Mouse (Mus musculus): ENCODE data around the gene Mllt3. TPM values are rescaled to one million over a fixed set of nuclear protein-coding genes. Genes with fewer than 3 reads are reported as not detected.

Mllt3 gene
- polyA plus RNA-seq, 2 experiments = 23.4 to 41.3 TPM

DNA sequence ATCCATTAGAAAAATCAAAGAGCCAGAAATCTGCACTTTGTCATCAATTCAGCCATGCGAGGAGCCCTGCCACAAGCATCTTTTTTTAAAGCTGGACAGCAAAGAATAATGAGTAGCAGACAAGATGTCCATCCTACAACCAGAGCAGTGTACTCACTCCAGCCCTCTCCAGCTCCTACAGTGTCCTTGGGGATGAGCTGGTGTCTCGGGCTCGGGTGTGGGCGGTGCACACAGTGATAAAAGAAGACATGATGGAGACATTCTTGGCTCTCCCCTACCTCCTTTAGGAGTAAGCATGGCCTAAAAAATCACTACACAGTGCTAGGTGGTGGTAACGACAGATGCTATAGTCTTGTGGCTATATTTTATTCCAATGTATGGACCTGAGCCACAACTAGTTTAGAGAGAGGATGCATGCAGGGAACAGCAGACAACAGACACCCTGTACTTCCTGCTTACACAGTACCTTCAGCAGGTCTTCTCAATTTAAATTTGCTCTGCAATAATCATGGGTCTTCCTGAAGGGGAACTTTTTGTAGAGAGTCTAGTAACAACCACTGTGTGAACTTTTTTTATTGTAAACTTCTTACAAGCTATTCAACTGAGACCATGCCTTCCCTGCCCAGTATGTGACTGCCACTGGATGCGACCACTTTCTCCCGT is 78.6 kb downstream of the Mllt3 start:
- Histone ChIP-seq H3K27ac (replicated peaks; ENCODE audit: low read depth, low read length) (no peak overlapping the region), H3K9me3 (ENCODE audit: control insufficient read depth, low read length) (no peaks in the 10 kb centered on the region), H3K4me2 (replicated peaks; ENCODE audit: low read depth, low read length, severe bottlenecking) (no peak overlapping the region), H3K27me3 (ENCODE audit: control insufficient read depth, insufficient read depth, low read length) (no peaks in the 10 kb centered on the region), H3K9ac (ENCODE audit: low read depth, low read length, severe bottlenecking) (no peak overlapping the region), H3K36me3 (ENCODE audit: control insufficient read depth, insufficient read depth, low read length) (no peaks in the 10 kb centered on the region), H3K4me3 (replicated peaks; ENCODE audit: low read length) (no peak overlapping the region), H3K4me1 (ENCODE audit: control insufficient read depth, insufficient read depth, low read length) (0 out of 2 replicates have a peak, but pooled peaks cover 8% of the 10 kb centered on the region)
- ATAC-seq (ENCODE audit: low FRiP score, low read depth) = no peak
- WGBS = 70% methylated on average over 7 of the region's 7 CpGs
- TF ChIP-seq POLR2A (IDR thresholded peaks at IDR 0.05; ENCODE audit: borderline replicate concordance, extremely low read depth, insufficient read depth, insufficient read length) = no peak
- DNase-seq (ENCODE audit: low spot score) = no peak

DNA sequence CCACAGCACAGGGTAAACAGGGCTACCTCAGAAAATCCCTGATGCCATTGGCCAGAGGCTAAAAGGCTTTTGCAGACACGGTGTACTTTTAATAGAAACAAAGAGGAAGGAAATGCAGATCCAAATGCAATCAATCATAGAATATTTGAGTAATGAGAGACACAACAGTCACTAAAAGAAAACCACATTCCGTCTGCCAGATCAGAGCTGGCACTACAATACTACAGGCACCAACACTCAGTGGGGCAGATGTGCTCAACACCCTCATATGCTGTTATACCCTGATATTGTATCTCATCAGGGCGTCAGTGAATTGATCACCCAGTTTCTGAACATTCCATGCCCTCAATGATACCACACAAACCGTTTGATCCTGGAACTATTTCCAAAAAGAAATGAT is 79.4 kb downstream of the Mllt3 start:
- H3K9me3 ChIP-seq (ENCODE audit: control insufficient read depth, low read length) = no peaks in the 10 kb centered on the region
- no peak overlapping the region for H3K27ac ChIP-seq (replicated peaks; ENCODE audit: low read depth, low read length)
- no peak overlapping the region for H3K9ac ChIP-seq (ENCODE audit: low read depth, low read length, severe bottlenecking)
- 67% methylated on average over 4 of the region's 4 CpGs for WGBS
- ATAC-seq (ENCODE audit: low FRiP score, low read depth) = no peak
- no peak for DNase-seq (ENCODE audit: low spot score)
- H3K4me1 ChIP-seq (ENCODE audit: control insufficient read depth, insufficient read depth, low read length) = 0 out of 2 replicates have a peak, but pooled peaks cover 8% of the 10 kb centered on the region
- TF ChIP-seq POLR2A (IDR thresholded peaks at IDR 0.05; ENCODE audit: borderline replicate concordance, extremely low read depth, insufficient read depth, insufficient read length) = no peak
- H3K4me2 ChIP-seq (replicated peaks; ENCODE audit: low read depth, low read length, severe bottlenecking) = no peak overlapping the region
- no peaks in the 10 kb centered on the region for H3K27me3 ChIP-seq (ENCODE audit: control insufficient read depth, insufficient read depth, low read length)
- H3K36me3 ChIP-seq (ENCODE audit: control insufficient read depth, insufficient read depth, low read length) = no peaks in the 10 kb centered on the region
- no peak overlapping the region for H3K4me3 ChIP-seq (replicated peaks; ENCODE audit: low read length)

DNA sequence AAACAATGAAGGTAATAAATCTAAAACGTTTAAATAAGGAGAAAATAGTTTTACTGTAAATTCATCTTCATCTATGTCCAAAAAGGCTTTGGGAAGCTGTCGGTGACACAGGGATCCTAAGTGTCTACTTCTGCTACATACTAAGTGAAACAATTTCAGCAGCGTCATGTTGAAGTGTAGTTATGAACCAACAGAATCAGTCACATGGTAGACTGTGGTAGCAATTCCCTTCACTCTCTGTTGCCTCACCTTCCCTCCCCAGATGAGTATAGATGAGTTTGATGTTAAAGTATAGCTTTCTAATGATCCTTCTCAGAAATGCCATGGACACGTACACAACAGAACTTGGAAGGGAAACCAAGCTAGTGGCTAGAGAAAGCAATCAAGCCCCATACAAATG is 79.9 kb downstream of the Mllt3 start:
- Histone ChIP-seq H3K4me1 (ENCODE audit: control insufficient read depth, insufficient read depth, low read length) (0 out of 2 replicates have a peak, but pooled peaks cover 8% of the 10 kb centered on the region), H3K36me3 (ENCODE audit: control insufficient read depth, insufficient read depth, low read length) (no peaks in the 10 kb centered on the region), H3K4me2 (replicated peaks; ENCODE audit: low read depth, low read length, severe bottlenecking) (no peak overlapping the region), H3K4me3 (replicated peaks; ENCODE audit: low read length) (no peak overlapping the region), H3K9me3 (ENCODE audit: control insufficient read depth, low read length) (no peaks in the 10 kb centered on the region), H3K27ac (replicated peaks; ENCODE audit: low read depth, low read length) (no peak overlapping the region), H3K9ac (ENCODE audit: low read depth, low read length, severe bottlenecking) (no peak overlapping the region), H3K27me3 (ENCODE audit: control insufficient read depth, insufficient read depth, low read length) (no peaks in the 10 kb centered on the region)
- 85% methylated on average over 4 of the region's 4 CpGs for WGBS
- DNase-seq (ENCODE audit: low spot score) (no peak), ATAC-seq (ENCODE audit: low FRiP score, low read depth) (no peak)
- no peak for TF ChIP-seq POLR2A (IDR thresholded peaks at IDR 0.05; ENCODE audit: borderline replicate concordance, extremely low read depth, insufficient read depth, insufficient read length)

DNA sequence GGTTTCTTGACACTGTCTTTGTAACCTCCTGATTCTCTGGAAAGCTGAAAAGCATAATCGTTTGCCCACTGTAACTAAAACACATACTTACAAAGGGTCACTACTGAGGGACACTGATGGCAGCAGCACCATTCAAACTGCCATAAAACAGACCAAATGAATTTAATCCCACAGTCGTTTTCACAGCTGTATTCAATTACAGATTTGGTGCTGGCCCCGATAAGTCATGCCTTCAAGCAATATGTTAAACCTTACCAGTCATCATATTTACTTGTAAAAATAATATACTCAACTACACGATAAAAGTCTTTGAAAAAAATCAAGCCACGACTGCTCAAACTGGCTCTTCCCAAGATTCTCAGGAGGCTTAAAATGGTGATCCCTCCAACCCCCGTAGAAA is 83.7 kb downstream of the Mllt3 start:
- H3K9me3 ChIP-seq (ENCODE audit: control insufficient read depth, low read length) = no peaks in the 10 kb centered on the region
- no peak overlapping the region for H3K4me3 ChIP-seq (replicated peaks; ENCODE audit: low read length)
- TF ChIP-seq POLR2A (IDR thresholded peaks at IDR 0.05; ENCODE audit: borderline replicate concordance, extremely low read depth, insufficient read depth, insufficient read length) = no peak
- H3K27me3 ChIP-seq (ENCODE audit: control insufficient read depth, insufficient read depth, low read length) = no peaks in the 10 kb centered on the region
- no peak overlapping the region for H3K4me2 ChIP-seq (replicated peaks; ENCODE audit: low read depth, low read length, severe bottlenecking)
- H3K27ac ChIP-seq (replicated peaks; ENCODE audit: low read depth, low read length) = no peak overlapping the region
- no peaks in the 10 kb centered on the region for H3K36me3 ChIP-seq (ENCODE audit: control insufficient read depth, insufficient read depth, low read length)
- no peak for DNase-seq (ENCODE audit: low spot score)
- whole genome bisulfite sequencing = 20% methylated on average over 6 of the region's 6 CpGs
- H3K9ac ChIP-seq (ENCODE audit: low read depth, low read length, severe bottlenecking) = no peak overlapping the region
- ATAC-seq (ENCODE audit: low FRiP score, low read depth) = no peak
- H3K4me1 ChIP-seq (ENCODE audit: control insufficient read depth, insufficient read depth, low read length) = no peaks in the 10 kb centered on the region

DNA sequence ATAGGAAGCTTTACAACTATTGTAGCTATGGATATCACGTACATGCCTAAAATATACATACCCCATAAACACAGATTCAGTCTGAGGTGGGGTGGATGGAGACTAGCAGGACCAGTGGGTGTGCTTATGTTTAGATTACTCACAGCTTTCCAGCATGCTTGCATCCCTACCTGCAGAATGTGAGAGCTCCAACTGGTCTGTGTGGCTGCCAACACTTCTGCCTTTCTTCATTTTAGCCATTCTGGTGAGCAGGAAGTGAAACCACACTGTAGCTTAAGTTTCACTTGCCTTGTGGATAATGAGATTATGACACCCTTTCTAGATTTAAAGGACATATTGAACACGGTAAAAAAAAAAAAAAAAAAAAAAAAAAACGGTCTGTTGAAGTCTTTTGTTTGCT is 88.8 kb downstream of the Mllt3 start:
- 52% methylated on average over 3 of the region's 3 CpGs for WGBS
- Histone ChIP-seq H3K9ac (ENCODE audit: low read depth, low read length, severe bottlenecking) (no peak overlapping the region), H3K36me3 (ENCODE audit: control insufficient read depth, insufficient read depth, low read length) (no peaks in the 10 kb centered on the region), H3K9me3 (ENCODE audit: control insufficient read depth, low read length) (no peaks in the 10 kb centered on the region), H3K4me2 (replicated peaks; ENCODE audit: low read depth, low read length, severe bottlenecking) (no peak overlapping the region), H3K4me1 (ENCODE audit: control insufficient read depth, insufficient read depth, low read length) (peaks cover 11% of the 10 kb centered on the region), H3K4me3 (replicated peaks; ENCODE audit: low read length) (no peak overlapping the region), H3K27ac (replicated peaks; ENCODE audit: low read depth, low read length) (no peak overlapping the region), H3K27me3 (ENCODE audit: control insufficient read depth, insufficient read depth, low read length) (no peaks in the 10 kb centered on the region)
- no peak for DNase-seq (ENCODE audit: low spot score)
- no peak for ATAC-seq (ENCODE audit: low FRiP score, low read depth)
- no peak for TF ChIP-seq POLR2A (IDR thresholded peaks at IDR 0.05; ENCODE audit: borderline replicate concordance, extremely low read depth, insufficient read depth, insufficient read length)

All from limb, embryonic 14.5 days (tissue).